Mouse (Mus musculus) limb, embryonic 13.5 days (tissue): ENCODE measurements around the gene Tns4. TPM values are rescaled to one million over a fixed set of nuclear protein-coding genes. Genes with fewer than 3 reads are reported as not detected.
A peak's percentile ranks its signal among the peaks of the same experiment; 100 is the strongest.

ENCODE experiments used
- ATAC-seq: fragments of 200-750 bp; cut with Nextera tagmentation; 2 replicates; pipeline ENCODE4 v1.8.0; 2017; ENCODE audit warnings: low read depth, moderate number of reproducible peaks, moderate TSS enrichment; ENCODE audit not compliant: low FRiP score
- H3K27ac ChIP-seq: fragments of 300-500 bp; sonication (generic); 2 replicates; pipeline ENCODE4 v1.5.1; 2015; ENCODE audit warnings: inconsistent platforms, mild to moderate bottlenecking, moderate library complexity
- H3K27me3 ChIP-seq: fragments of 300-500 bp; sonication (generic); 2 replicates; pipeline ENCODE4 v1.6.1; 2015; ENCODE audit warnings: mild to moderate bottlenecking, inconsistent platforms
- H3K36me3 ChIP-seq: fragments of 300-500 bp; sonication (generic); 2 replicates; pipeline ENCODE4 v1.6.1; 2015; ENCODE audit warnings: inconsistent platforms, mild to moderate bottlenecking, moderate library complexity
- H3K4me1 ChIP-seq: fragments of 300-500 bp; sonication (generic); 2 replicates; pipeline ENCODE4 v1.6.1; 2015; ENCODE audit warnings: inconsistent platforms
- H3K4me2 ChIP-seq: fragments of 300-500 bp; sonication (generic); replicated peaks from 2 replicates; pipeline ENCODE4 v1.6.1; 2015; ENCODE audit warnings: inconsistent platforms, mild to moderate bottlenecking, moderate library complexity
- H3K4me3 ChIP-seq: fragments of 300-500 bp; sonication (generic); 2 replicates; pipeline ENCODE4 v1.5.1; 2015; ENCODE audit warnings: moderate library complexity, mild to moderate bottlenecking, inconsistent platforms
- H3K9ac ChIP-seq: fragments of 300-500 bp; sonication (generic); 2 replicates; pipeline ENCODE4 v1.6.1; 2015; ENCODE audit warnings: mild to moderate bottlenecking, inconsistent platforms
- H3K9me3 ChIP-seq: fragments of 300-500 bp; sonication (generic); 2 replicates; pipeline ENCODE4 v1.6.1; 2016; ENCODE audit warnings: inconsistent platforms
- WGBS: fragments of 180-500 bp; shearing (Covaris S2); methylation state at CpG from one replicate; pipeline ENCODE4 v1.1.7; 2015; 5-methylcytosine and 5-hydroxymethylcytosine counted together
- polyA plus RNA-seq: library from polyadenylated mRNA; unstranded; fragments of >200 nt; fragmentation: Nextera tagmentation; extraction: Ambion mirVana; gene quantifications from 2 replicates; pipeline ENCODE4 v1.2.1, GENCODE M21; 2015

Gene Tns4
- polyA plus RNA-seq, 1 experiment from 2014 or later, result 0.55 TPM

GRCm38 (mm10) chr11:99099516-99099915 lies 10.4 kb upstream of the Tns4 start:
- Histone ChIP-seq H3K4me3 (no peak overlapping the region), H3K9ac (no peak overlapping the region), H3K36me3 (no peaks in the 10 kb centered on the region), H3K4me2 (no peak overlapping the region), H3K27ac (no peak overlapping the region), H3K4me1 (peaks cover 63% of the 10 kb centered on the region), H3K9me3 (peaks cover 5% of the 10 kb centered on the region; the same call in 1 of the 2 replicates), H3K27me3 (no peaks in the 10 kb centered on the region)
- WGBS, result 74% methylated on average over 7 of the region's 7 CpGs
- ATAC-seq, result no peak

DNA sequence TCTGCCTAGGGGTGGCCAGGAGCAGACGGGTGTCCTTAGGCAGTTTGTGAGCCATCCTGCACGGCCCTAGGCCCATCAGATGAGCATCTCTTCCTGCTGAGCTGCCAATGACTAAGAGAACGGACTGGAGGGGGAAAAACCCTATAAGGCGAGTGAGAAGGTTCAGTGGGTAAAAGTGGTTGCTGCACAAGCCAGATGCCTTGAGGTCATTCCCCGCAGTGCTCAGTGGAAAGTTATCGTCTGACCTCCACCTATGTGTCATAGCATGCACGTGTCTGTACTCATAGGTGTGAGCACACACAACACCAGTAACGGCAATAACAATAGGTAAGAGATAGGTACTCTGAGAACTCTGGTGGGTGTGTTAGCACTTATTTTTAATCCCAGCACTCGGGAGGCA lies 9.8 kb upstream of the Tns4 start:
- Histone ChIP-seq H3K27me3 (no peaks in the 10 kb centered on the region), H3K27ac (peak overlapping the region; percentile 72), H3K36me3 (no peaks in the 10 kb centered on the region), H3K4me1 (peaks cover 63% of the 10 kb centered on the region), H3K9ac (no peak overlapping the region), H3K4me2 (no peak overlapping the region), H3K9me3 (peaks cover 5% of the 10 kb centered on the region; the same call in 1 of the 2 replicates), H3K4me3 (no peak overlapping the region)
- 90% methylated on average over 9 of the region's 9 CpGs for WGBS
- no peak for ATAC-seq

DNA sequence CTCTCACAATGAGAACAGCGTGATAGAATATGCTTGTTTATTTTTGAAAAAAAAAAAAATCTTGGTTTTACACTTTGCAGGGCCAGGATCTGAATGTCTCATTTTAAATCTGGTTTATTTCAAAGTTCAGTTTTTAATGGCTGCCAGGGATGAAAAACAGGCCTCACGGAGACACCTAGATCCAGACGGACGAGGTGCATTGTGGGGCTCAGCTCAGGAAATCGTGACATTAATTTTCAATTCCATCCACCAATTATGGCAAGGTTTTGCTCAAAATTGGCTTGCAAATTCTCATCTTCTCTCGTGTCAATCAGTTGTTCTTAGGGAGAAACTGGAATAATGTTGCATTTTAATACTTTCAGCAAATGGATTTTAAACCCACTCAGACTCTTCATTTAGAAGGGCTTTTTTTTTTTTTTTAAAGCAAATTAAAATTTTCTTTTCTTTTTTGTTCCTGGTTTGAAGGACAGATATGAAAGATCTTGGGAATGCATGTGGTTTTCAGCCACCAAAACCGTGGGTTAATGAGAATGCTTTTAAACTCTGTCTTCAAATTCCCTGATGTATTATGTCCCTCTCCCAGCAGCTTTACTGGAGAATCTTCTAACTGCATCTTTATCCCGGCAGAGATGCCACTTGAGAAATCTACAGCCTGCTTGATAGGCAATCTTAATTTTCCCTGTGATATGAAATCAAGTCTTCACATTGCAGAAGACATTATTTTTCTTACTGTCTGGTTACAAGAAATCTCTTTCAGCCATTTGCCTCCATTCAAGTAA lies 8.1 kb upstream of the Tns4 start:
- 0 out of 2 replicates have a peak, but pooled peaks have one; percentile 16 for ATAC-seq
- peak overlapping the region; percentile 72; the same call in 1 of the 2 replicates for H3K27ac ChIP-seq
- H3K4me2 ChIP-seq, result no peak overlapping the region
- H3K27me3 ChIP-seq, result no peaks in the 10 kb centered on the region
- H3K36me3 ChIP-seq, result no peaks in the 10 kb centered on the region
- H3K9ac ChIP-seq, result no peak overlapping the region
- H3K9me3 ChIP-seq, result peaks cover 5% of the 10 kb centered on the region; the same call in 1 of the 2 replicates
- 26% methylated on average over 8 of the region's 8 CpGs for WGBS
- no peak overlapping the region for H3K4me3 ChIP-seq
- peaks cover 53% of the 10 kb centered on the region for H3K4me1 ChIP-seq

DNA sequence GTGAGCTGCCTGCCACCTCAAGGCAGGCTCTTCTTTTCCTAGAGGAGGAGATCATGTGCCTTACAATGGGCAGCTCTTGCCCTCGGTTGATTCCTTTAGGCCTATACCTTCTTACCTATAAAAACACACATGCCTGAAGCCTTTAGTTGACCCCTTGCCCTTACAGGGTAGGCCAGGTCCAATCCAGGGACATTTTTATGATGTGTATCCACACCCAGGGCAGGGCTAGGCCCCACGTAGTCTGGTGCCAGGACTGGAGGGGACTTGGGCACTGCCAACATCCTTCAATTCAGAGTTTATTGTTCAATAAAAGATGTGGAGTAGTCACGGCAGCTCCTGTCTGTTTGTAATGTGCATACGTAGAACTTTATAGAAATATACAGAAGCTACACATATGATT lies 7.3 kb upstream of the Tns4 start:
- peak overlapping the region; percentile 85 for H3K27ac ChIP-seq
- H3K9ac ChIP-seq, result no peak overlapping the region
- peaks cover 48% of the 10 kb centered on the region for H3K4me1 ChIP-seq
- no peak overlapping the region for H3K4me3 ChIP-seq
- no peaks in the 10 kb centered on the region for H3K36me3 ChIP-seq
- WGBS, result 30% methylated on average over 4 of the region's 4 CpGs
- H3K9me3 ChIP-seq, result peaks cover 5% of the 10 kb centered on the region; the same call in 1 of the 2 replicates
- no peaks in the 10 kb centered on the region for H3K27me3 ChIP-seq
- H3K4me2 ChIP-seq, result no peak overlapping the region
- ATAC-seq, result peak; percentile 33; the same call in 1 of the 2 replicates

DNA sequence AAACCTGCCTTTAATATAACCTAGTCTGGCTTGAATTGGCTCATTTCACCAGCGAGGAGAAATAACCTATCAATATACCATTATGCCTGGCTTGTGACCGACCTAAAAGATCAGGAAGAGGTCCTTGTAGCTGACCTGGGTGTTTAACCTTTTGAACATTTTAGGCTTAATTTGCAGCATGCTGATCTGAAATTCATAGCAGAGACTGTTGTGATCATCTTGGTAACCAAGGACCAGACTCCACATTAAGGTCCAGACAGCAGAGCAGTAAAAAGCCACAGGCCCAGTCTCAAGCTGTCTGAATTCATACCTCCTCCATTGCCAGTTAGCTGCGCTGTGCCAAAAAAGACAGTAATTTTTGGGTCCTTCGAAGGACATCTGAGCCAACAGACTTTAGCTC lies 6.7 kb upstream of the Tns4 start:
- Histone ChIP-seq H3K4me2 (no peak overlapping the region), H3K36me3 (no peaks in the 10 kb centered on the region), H3K9me3 (peaks cover 5% of the 10 kb centered on the region; the same call in 1 of the 2 replicates), H3K4me1 (peaks cover 46% of the 10 kb centered on the region), H3K27ac (peak overlapping the region; percentile 85), H3K9ac (no peak overlapping the region), H3K4me3 (no peak overlapping the region), H3K27me3 (no peaks in the 10 kb centered on the region)
- ATAC-seq, result 0 out of 2 replicates have a peak, but pooled peaks have one; percentile 48
- 23% methylated on average over 4 of the region's 4 CpGs for WGBS

DNA sequence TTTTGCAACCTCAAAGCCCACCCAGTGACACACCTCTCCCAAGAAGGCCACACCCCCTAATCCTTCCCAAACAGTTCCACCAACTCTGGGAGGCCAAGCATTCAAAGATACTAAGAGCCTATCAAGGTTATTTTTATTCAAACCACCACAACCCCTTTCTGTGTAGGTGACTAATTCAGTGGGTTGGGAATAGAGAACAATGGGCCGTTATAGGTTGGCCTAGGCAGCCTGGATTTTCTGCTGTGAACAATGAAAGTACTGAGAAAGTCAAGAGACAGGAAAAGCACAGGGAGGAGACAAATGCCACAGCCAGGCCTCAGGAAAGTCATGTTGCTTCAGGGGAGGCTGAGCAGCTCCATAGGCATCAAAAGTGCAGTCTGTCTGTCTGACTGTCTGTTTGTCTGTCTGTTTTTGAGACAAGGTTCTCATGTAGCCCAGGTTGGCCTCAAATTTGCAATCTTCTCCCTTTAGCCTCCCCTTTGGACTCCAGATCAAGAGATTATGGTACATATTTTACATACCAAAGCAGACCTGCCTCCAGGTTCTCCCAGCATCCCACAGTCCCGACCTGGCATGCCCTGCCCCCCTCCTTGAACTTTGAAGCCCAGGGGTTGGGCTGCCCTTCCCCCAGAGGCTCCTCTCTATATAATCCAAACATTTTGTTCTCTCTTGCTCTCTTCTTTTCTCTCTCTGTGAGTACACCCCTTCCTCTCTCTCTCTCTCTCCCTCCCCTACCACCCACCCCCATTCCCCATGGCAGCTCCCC lies 6.0 kb upstream of the Tns4 start:
- Histone ChIP-seq H3K4me1 (peaks cover 44% of the 10 kb centered on the region), H3K9ac (no peak overlapping the region), H3K27me3 (no peaks in the 10 kb centered on the region), H3K4me3 (no peak overlapping the region), H3K4me2 (no peak overlapping the region), H3K9me3 (peaks cover 5% of the 10 kb centered on the region; the same call in 1 of the 2 replicates), H3K36me3 (no peaks in the 10 kb centered on the region), H3K27ac (peak overlapping the region; percentile 85)
- ATAC-seq, result 0 out of 2 replicates have a peak, but pooled peaks have one; percentile 10
- WGBS, result 46% methylated on average over 2 of the region's 2 CpGs

DNA sequence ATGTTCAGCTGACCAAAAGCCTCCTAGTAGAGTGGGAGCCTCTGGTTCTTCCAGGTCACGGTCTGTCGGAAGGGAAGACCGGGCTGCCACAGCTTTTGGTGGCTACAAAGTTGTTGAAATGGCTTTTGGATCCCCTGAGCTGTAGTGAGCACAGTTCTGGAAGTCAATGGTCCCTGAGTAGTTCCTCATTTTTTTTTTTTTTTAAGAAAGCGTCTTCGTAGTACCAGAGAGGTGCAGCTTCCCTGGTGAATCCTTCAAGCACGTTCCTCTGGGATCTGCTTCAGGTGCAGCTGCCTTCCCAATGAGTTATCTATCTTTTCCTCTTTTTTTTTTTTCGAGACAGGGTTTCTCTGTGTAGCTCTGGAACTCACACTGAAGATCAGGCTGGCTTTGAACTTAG lies 4.6 kb upstream of the Tns4 start:
- Histone ChIP-seq H3K36me3 (no peaks in the 10 kb centered on the region), H3K4me3 (no peak overlapping the region), H3K9me3 (peaks cover 5% of the 10 kb centered on the region; the same call in 1 of the 2 replicates), H3K4me2 (no peak overlapping the region), H3K27ac (no peak overlapping the region), H3K4me1 (peaks cover 41% of the 10 kb centered on the region), H3K9ac (no peak overlapping the region), H3K27me3 (no peaks in the 10 kb centered on the region)
- 88% methylated on average over 7 of the region's 7 CpGs for WGBS
- no peak for ATAC-seq

DNA sequence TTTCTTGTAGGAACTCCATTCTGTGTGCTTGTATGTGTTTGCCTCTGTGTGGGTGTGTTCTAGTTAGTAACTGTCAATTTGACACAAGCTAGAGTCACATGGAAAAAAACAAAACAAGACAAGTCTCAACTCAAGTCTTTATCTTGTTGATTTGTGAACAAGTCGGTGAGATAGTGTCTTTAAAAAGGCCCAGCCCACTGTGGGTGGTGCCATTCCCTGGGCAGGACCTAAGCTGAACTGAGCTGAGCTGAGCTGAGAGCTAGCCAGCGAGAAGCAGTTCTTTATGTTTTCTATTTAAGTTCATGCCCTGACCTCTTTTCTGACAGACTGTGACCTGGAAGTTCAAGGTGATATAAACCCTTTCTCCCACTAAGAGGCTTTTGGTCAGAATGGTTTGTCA lies 2.6 kb upstream of the Tns4 start:
- Histone ChIP-seq H3K9me3 (peaks cover 5% of the 10 kb centered on the region; the same call in 1 of the 2 replicates), H3K4me2 (no peak overlapping the region), H3K4me1 (peaks cover 27% of the 10 kb centered on the region), H3K9ac (no peak overlapping the region), H3K27ac (no peak overlapping the region), H3K4me3 (no peak overlapping the region), H3K36me3 (no peaks in the 10 kb centered on the region), H3K27me3 (no peaks in the 10 kb centered on the region)
- 72% methylated on average over 2 of the region's 2 CpGs for WGBS
- no peak for ATAC-seq

DNA sequence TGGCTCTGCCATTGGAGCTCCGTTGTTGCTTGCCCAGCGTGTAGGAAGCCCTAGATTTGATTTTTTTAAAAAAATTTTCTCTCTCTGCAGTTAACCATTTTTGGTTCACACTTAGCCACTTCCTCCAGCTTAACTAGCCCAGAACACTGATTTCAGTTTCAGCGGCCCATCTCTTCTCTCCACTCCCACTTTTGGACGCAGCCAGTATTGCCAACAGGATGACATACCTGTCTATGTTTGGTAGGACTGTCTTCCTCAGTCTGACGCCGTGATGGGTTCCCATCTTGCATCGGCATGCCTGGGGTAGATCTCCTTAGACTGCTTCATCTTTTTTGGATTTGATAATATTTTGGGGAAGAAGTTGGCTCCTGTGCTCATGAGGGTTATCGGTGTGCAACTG lies 1.3 kb upstream of the Tns4 start:
- Histone ChIP-seq H3K9me3 (peaks cover 5% of the 10 kb centered on the region; the same call in 1 of the 2 replicates), H3K4me1 (peaks cover 16% of the 10 kb centered on the region), H3K27me3 (no peaks in the 10 kb centered on the region), H3K4me3 (no peak overlapping the region), H3K36me3 (no peaks in the 10 kb centered on the region), H3K9ac (no peak overlapping the region), H3K4me2 (no peak overlapping the region), H3K27ac (no peak overlapping the region)
- 90% methylated on average over 8 of the region's 8 CpGs for WGBS
- ATAC-seq, result no peak

GRCm38 (mm10) chr11:99088486-99088885 lies 620 bp downstream of the Tns4 start:
- Histone ChIP-seq H3K9ac (no peak overlapping the region), H3K27ac (no peak overlapping the region; the same call in 1 of the 2 replicates), H3K36me3 (no peaks in the 10 kb centered on the region), H3K9me3 (no peaks in the 10 kb centered on the region), H3K4me2 (0 out of 2 replicates have a peak overlapping the region, but pooled peaks have one; percentile 7), H3K4me3 (no peak overlapping the region), H3K27me3 (no peaks in the 10 kb centered on the region), H3K4me1 (peaks cover 9% of the 10 kb centered on the region)
- WGBS, result 53% methylated on average over 2 of the region's 2 CpGs
- ATAC-seq, result no peak

DNA sequence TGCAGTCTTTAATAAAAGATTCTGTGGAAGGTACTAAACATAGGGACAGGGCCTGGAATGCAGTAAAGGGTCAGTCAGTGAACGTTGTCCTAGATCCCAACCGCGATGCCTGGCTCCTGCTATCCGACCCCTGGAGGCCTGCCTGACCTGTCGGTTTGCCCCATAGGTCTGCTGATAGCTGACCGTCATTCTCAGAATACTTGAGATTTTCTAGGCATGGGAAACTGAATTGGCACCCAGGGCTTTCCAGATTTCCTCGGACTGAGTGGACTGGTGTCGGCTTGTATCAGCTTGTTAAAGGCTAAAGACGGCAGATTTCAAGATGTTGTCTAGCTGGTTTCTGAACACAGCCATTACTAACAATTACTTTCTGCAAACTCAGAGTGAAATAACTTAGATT lies 4.7 kb downstream of the Tns4 start:
- H3K4me2 ChIP-seq, result no peak overlapping the region
- 79% methylated on average over 9 of the region's 9 CpGs for whole genome bisulfite sequencing
- H3K9ac ChIP-seq, result no peak overlapping the region
- ATAC-seq, result no peak
- no peaks in the 10 kb centered on the region for H3K9me3 ChIP-seq
- no peaks in the 10 kb centered on the region for H3K36me3 ChIP-seq
- no peaks in the 10 kb centered on the region for H3K27me3 ChIP-seq
- H3K4me1 ChIP-seq, result peaks cover 47% of the 10 kb centered on the region
- H3K4me3 ChIP-seq, result no peak overlapping the region
- 0 out of 2 replicates have a peak overlapping the region, but pooled peaks have one; percentile 33 for H3K27ac ChIP-seq

DNA sequence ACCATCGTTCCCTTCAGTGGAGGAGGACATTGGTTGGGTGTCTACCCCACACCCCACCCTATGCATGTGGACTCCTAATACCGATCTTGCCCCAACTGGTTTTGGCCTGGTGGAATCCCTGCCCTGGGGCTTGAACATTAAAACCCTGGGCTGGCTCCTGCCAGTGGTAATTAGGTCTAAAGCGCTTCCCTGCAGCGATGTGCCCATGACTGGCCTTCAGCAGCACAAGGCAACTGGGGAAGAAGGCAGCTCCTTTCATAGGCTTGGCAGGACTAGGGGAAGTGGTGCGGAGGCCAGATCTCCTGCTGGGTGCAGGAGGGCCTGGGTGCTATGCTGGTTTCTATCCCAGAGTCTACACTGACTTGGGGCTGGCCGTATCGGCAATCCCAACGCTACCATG lies 5.6 kb downstream of the Tns4 start:
- H3K9ac ChIP-seq, result no peak overlapping the region
- no peak overlapping the region for H3K4me2 ChIP-seq
- no peak overlapping the region for H3K4me3 ChIP-seq
- no peaks in the 10 kb centered on the region for H3K36me3 ChIP-seq
- 73% methylated on average over 8 of the region's 8 CpGs for WGBS
- ATAC-seq, result no peak
- H3K27me3 ChIP-seq, result no peaks in the 10 kb centered on the region
- H3K9me3 ChIP-seq, result no peaks in the 10 kb centered on the region
- peak overlapping the region; percentile 65 for H3K27ac ChIP-seq
- H3K4me1 ChIP-seq, result peaks cover 48% of the 10 kb centered on the region
